Mouse (Mus musculus) right cerebral cortex, adult 18-20 months (tissue): ENCODE data around the gene Hist1h2ae.
"Not testable (repeated sequence)": the region's sequence is repeated elsewhere in the genome, so short reads cannot be mapped to it uniquely, and the experiment has no call there.

Experiments used
- DNase-seq: peaks from one replicate; pipeline ENCODE4 v3.0.0; 2022; ENCODE audit warnings: mixed read lengths

The Hist1h2ae gene

GRCm38 (mm10) chr13:23561883-23562659, 8.9 kb downstream of the Hist1h2ae start, which contains the start of gene Hist1h3e:
TSS of gene Hist1h3e (minus strand) at chr13:23562369.
- DNase-seq, result peak; percentile 93

GRCm38 (mm10) chr13:23561531-23561882, 9.5 kb downstream of the Hist1h2ae start:
- DNase-seq, result not testable (repeated sequence)

GRCm38 (mm10) chr13:23560699-23561098, 10.3 kb downstream of the Hist1h2ae start:
- not testable (repeated sequence) for DNase-seq

GRCm38 (mm10) chr13:23556906-23557305, 14.1 kb downstream of the Hist1h2ae start:
- no peak for DNase-seq

- DNase-seq, result peak; percentile 80
Measured at GRCm38 (mm10) chr13:23555839-23556416, 15.1 kb downstream of the Hist1h2ae start.

- DNase-seq, result peak; percentile 86
Measured at GRCm38 (mm10) chr13:23554925-23555838, 15.8 kb downstream of the Hist1h2ae start.

GRCm38 (mm10) chr13:23554393-23554792, 16.6 kb downstream of the Hist1h2ae start:
- DNase-seq, result no peak

GRCm38 (mm10) chr13:23552962-23553361, 18.1 kb downstream of the Hist1h2ae start, which contains the start of gene Hist1h1d:
TSS of gene Hist1h1d (plus strand) at chr13:23553262.
- DNase-seq, result no peak

- no peak for DNase-seq
Measured at GRCm38 (mm10) chr13:23551931-23552914, 18.8 kb downstream of the Hist1h2ae start.

- peak; percentile 93 for DNase-seq
Measured at GRCm38 (mm10) chr13:23551146-23551834, 19.7 kb downstream of the Hist1h2ae start, which contains the start of gene Hist1h4f. TSS of gene Hist1h4f (minus strand) at chr13:23551648.

GRCm38 (mm10) chr13:23550761-23551145, 20.3 kb downstream of the Hist1h2ae start:
- DNase-seq, result no peak

GRCm38 (mm10) chr13:23546694-23547093, 24.3 kb downstream of the Hist1h2ae start:
- no peak for DNase-seq

- DNase-seq, result not testable (repeated sequence)
Measured at GRCm38 (mm10) chr13:23544787-23545120, 26.3 kb downstream of the Hist1h2ae start.

GRCm38 (mm10) chr13:23543965-23544786, 26.8 kb downstream of the Hist1h2ae start, which contains the start of gene Hist1h3f:
TSS of gene Hist1h3f (plus strand) at chr13:23544052.
- DNase-seq, result peak; percentile 83

- DNase-seq, result peak; percentile 89
Measured at GRCm38 (mm10) chr13:23542999-23543607, 27.9 kb downstream of the Hist1h2ae start, which contains the start of gene Hist1h2bh. TSS of gene Hist1h2bh (minus strand) at chr13:23543392.

GRCm38 (mm10) chr13:23542225-23542980, 28.6 kb downstream of the Hist1h2ae start:
- DNase-seq, result not testable (repeated sequence)

GRCm38 (mm10) chr13:23541497-23541896, 29.5 kb downstream of the Hist1h2ae start:
- DNase-seq, result no peak

GRCm38 (mm10) chr13:23539821-23540220, 31.2 kb downstream of the Hist1h2ae start:
- DNase-seq, result not testable (repeated sequence)

- DNase-seq, result no peak
Measured at GRCm38 (mm10) chr13:23538249-23538648, 32.8 kb downstream of the Hist1h2ae start.
